Mouse (Mus musculus): ENCODE data around the gene 1700067K01Rik.

DNA sequence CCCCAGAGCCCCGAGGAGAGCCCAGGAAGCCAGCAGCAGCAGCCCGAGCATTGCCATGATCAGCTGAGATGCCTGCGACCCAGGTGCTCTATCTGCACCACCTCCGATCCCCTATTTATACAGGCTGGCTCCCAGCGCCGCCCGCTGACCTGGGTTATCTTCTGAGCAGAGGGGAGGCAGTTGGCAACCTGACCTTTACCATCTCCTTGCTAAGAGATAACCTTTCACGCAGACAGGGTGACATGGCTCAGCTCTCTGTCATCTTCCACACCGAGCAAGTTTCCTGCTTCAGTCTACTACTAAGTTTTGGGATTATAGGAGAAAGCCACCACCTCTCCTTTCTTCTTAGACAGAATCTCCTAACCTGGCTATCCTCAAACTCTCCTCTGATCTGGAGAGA lies 43.6 kb downstream of the 1700067K01Rik start, which contains the start of gene Rln3:
- no peak for TF ChIP-seq CTCF (IDR thresholded peaks at IDR 0.05; ENCODE audit: borderline replicate concordance, extremely low read depth, insufficient read depth, insufficient read length)
- no peak for TF ChIP-seq POLR2A (IDR thresholded peaks at IDR 0.05; ENCODE audit: borderline replicate concordance, extremely low read depth, insufficient read depth, insufficient read length, poor library complexity, severe bottlenecking)
